Comparison of ENCODE assay signal across 20 mouse cellular contexts in genomic region chr11:117923279-117923678, GRCm38 (mm10). TPM values are rescaled to one million over a fixed set of nuclear protein-coding genes. Genes with fewer than 3 reads are reported as not detected.
DNase-seq lines count a peak whose midpoint lies in the region; ATAC-seq and TF ChIP-seq lines count a peak whose summit lies in the region.
"Had no signal": no experiment of that assay in that cellular context is flagged by ENCODE, and none has a peak within 500 bp of the region (broad histone marks: within the 10 kb centered on the region; RNA-seq: fewer than 3 reads in every experiment).

No protein-coding gene starts in this region.

- peak; percentile 47; the same call in 1 of the 2 replicates for ATAC-seq in heart, postnatal 0 days (ENCODE audit: insufficient read depth, low read depth)
- peak; percentile 50; the same call in 1 of the 2 replicates for ATAC-seq in kidney, postnatal 0 days (replicated peaks; ENCODE audit: low FRiP score, low read depth)
- ATAC-seq: forebrain, embryonic 13.5 days; liver, postnatal 0 days; midbrain, embryonic 15.5 days had no signal

- no peak overlapping the region for H3K27ac ChIP-seq in heart, postnatal 0 days (ENCODE audit: low read depth)
- H3K27ac ChIP-seq in kidney, postnatal 0 days = no peak overlapping the region
- H3K27ac ChIP-seq: embryonic facial prominence, embryonic 13.5 days; forebrain, embryonic 13.5 days; macrophage; midbrain, embryonic 15.5 days; neural tube, embryonic 12.5 days had no signal

- H3K9me3 ChIP-seq in heart, postnatal 0 days (replicated peaks; ENCODE audit: control insufficient read depth, low read length) = no peaks in the 10 kb centered on the region
- H3K9me3 ChIP-seq in kidney, postnatal 0 days (replicated peaks; ENCODE audit: low read length) = no peaks in the 10 kb centered on the region
- no peaks in the 10 kb centered on the region for H3K9me3 ChIP-seq in E14TG2a.4 (ENCODE audit: low read length)
- H3K9me3 ChIP-seq: embryonic facial prominence, embryonic 13.5 days; forebrain, embryonic 13.5 days; midbrain, embryonic 15.5 days; neural tube, embryonic 12.5 days had no signal

- TF ChIP-seq CTCF in heart, postnatal 0 days (IDR thresholded peaks at IDR 0.05; ENCODE audit: low read depth) = no peak
- TF ChIP-seq CTCF in kidney, postnatal 0 days (IDR thresholded peaks at IDR 0.05; ENCODE audit: low read depth) = no peak
- TF ChIP-seq CTCF in E14TG2a.4 (conservative IDR thresholded peaks at IDR 0.05; ENCODE audit: low read length) = no peak
- no peak for TF ChIP-seq CTCF in lung, adult 2 months (IDR thresholded peaks at IDR 0.05; ENCODE audit: insufficient read depth, low read length)

- intact Hi-C loops in gastrocnemius, postnatal 14 days (cut with DNase I; ENCODE audit: low total_unique reads) = no loop called here

- TF ChIP-seq EP300 in heart, postnatal 0 days (IDR thresholded peaks at IDR 0.05; ENCODE audit: low read depth) = no peak

- H3K4me2 ChIP-seq in heart, postnatal 0 days (ENCODE audit: low read depth, low read length) = no peak overlapping the region
- no peak overlapping the region for H3K4me2 ChIP-seq in kidney, postnatal 0 days (ENCODE audit: low read length)
- H3K4me2 ChIP-seq: embryonic facial prominence, embryonic 13.5 days; forebrain, embryonic 13.5 days; midbrain, embryonic 15.5 days; neural tube, embryonic 12.5 days had no signal

- DNase-seq in heart, postnatal 0 days (ENCODE audit: low spot score) = no peak
- DNase-seq in heart, adult 9 months (ENCODE audit: low spot score in 2 of 2) = no peak
- DNase-seq in kidney, postnatal 0 days (ENCODE audit: low spot score) = peak; percentile 79
- DNase-seq in kidney, adult 18-20 months = no peak
- peak; percentile 79 for DNase-seq in gastrocnemius, postnatal 14 days
- DNase-seq in lung, adult 2 months = no peak
- DNase-seq in cerebellum, postnatal 36 days = no peak
- DNase-seq: adrenal gland, adult 2 months; cerebellum, adult 11-12 months; heart, adult 18-20 months; layer of hippocampus, postnatal 36 days; liver, postnatal 0 days; right cerebral cortex, postnatal 14 days; thymus, postnatal 4 days had no signal

- WGBS in heart, postnatal 0 days = 80% methylated on average over 11 of the region's 11 CpGs
- WGBS in kidney, postnatal 0 days = 65% methylated on average over 11 of the region's 11 CpGs
- 81% methylated on average over 11 of the region's 11 CpGs for WGBS in lung, adult 2 months

- H3K4me1 ChIP-seq in heart, postnatal 0 days (ENCODE audit: control insufficient read depth, insufficient read depth) = no peaks in the 10 kb centered on the region
- 0 out of 2 replicates have a peak, but pooled peaks cover 6% of the 10 kb centered on the region for H3K4me1 ChIP-seq in kidney, postnatal 0 days (replicated peaks; ENCODE audit: insufficient read depth, low read length)
- peaks cover 69% of the 10 kb centered on the region for H3K4me1 ChIP-seq in E14TG2a.4 (replicated peaks; ENCODE audit: low read depth, low read length)
- no peaks in the 10 kb centered on the region for H3K4me1 ChIP-seq in lung, adult 2 months (ENCODE audit: control insufficient read depth, insufficient read depth, low read length)
- H3K4me1 ChIP-seq: midbrain, embryonic 15.5 days had no signal

- H3K36me3 ChIP-seq in heart, postnatal 0 days (replicated peaks; ENCODE audit: control insufficient read depth, insufficient read depth, low read length) = no peaks in the 10 kb centered on the region
- no peaks in the 10 kb centered on the region for H3K36me3 ChIP-seq in kidney, postnatal 0 days (ENCODE audit: insufficient read depth, low read length)
- no peaks in the 10 kb centered on the region for H3K36me3 ChIP-seq in E14TG2a.4 (ENCODE audit: insufficient read depth, low read length)
- H3K36me3 ChIP-seq: embryonic facial prominence, embryonic 13.5 days; midbrain, embryonic 15.5 days; neural tube, embryonic 12.5 days had no signal

- no peak overlapping the region for H3K4me3 ChIP-seq in heart, postnatal 0 days (ENCODE audit: low read depth, low read length)
- H3K4me3 ChIP-seq in kidney, postnatal 0 days (replicated peaks; ENCODE audit: low read depth, low read length) = no peak overlapping the region
- H3K4me3 ChIP-seq in E14TG2a.4 (replicated peaks; ENCODE audit: low read length) = peak overlapping the region; percentile 61
- H3K4me3 ChIP-seq in lung, adult 2 months (replicated peaks; ENCODE audit: extremely low read depth, low read depth, low read length) = no peak overlapping the region
- H3K4me3 ChIP-seq: embryonic facial prominence, embryonic 13.5 days; forebrain, embryonic 13.5 days; midbrain, embryonic 15.5 days; neural tube, embryonic 12.5 days had no signal

- TF ChIP-seq POLR2A in lung, adult 2 months (IDR thresholded peaks at IDR 0.05; ENCODE audit: borderline replicate concordance, extremely low read depth, low read depth, low read length) = no peak

- H3K9ac ChIP-seq in heart, postnatal 0 days (replicated peaks; ENCODE audit: low read depth, low read length) = no peak overlapping the region
- H3K9ac ChIP-seq in kidney, postnatal 0 days (ENCODE audit: low read depth, low read length) = no peak overlapping the region
- H3K9ac ChIP-seq: embryonic facial prominence, embryonic 13.5 days; forebrain, embryonic 13.5 days; liver, postnatal 0 days; midbrain, embryonic 15.5 days; neural tube, embryonic 12.5 days had no signal

- H3K27me3 ChIP-seq in heart, postnatal 0 days (ENCODE audit: control insufficient read depth, insufficient read depth, low read length) = no peaks in the 10 kb centered on the region
- H3K27me3 ChIP-seq in kidney, postnatal 0 days (ENCODE audit: insufficient read depth, low read length) = no peaks in the 10 kb centered on the region
- H3K27me3 ChIP-seq in E14TG2a.4 (ENCODE audit: insufficient read depth, low read length) = no peaks in the 10 kb centered on the region
- H3K27me3 ChIP-seq: embryonic facial prominence, embryonic 13.5 days; forebrain, embryonic 13.5 days; midbrain, embryonic 15.5 days; neural tube, embryonic 12.5 days had no signal

RNA-seq across cellular contexts. Expression of gene Socs3, which starts 46.6 kb away (rescaled TPM):
- 5.7 and 13.1 TPM in 2 replicates for total RNA-seq in heart, postnatal 0 days (2014; rRNA removed; ENCODE audit: low replicate concordance)
- polyA plus RNA-seq in heart, postnatal 0 days (2015; fragmentation: Nextera tagmentation; extraction: Ambion mirVana) = 4.0 and 5.1 TPM in 2 replicates
- 11.7 and 14.4 TPM in 2 replicates for polyA plus RNA-seq in kidney, postnatal 0 days (2015; fragmentation: Nextera tagmentation; extraction: Ambion mirVana)
- total RNA-seq in gastrocnemius, postnatal 14 days (2021) = 1 to 10 TPM; 2.9 to 3.7 TPM
- polyA plus RNA-seq in lung, adult 2 months (2012; rRNA removed) = 32.1 and 40.6 TPM in 2 replicates

RNA-seq across cellular contexts. Expression of gene Tha1, which starts 50.0 kb away (rescaled TPM):
- 7.4 and 7.8 TPM in 2 replicates for total RNA-seq in heart, postnatal 0 days (2014; rRNA removed; ENCODE audit: low replicate concordance)
- 9.4 and 9.5 TPM in 2 replicates for polyA plus RNA-seq in heart, postnatal 0 days (2015; fragmentation: Nextera tagmentation; extraction: Ambion mirVana)
- 6.4 and 7.1 TPM in 2 replicates for polyA plus RNA-seq in kidney, postnatal 0 days (2015; fragmentation: Nextera tagmentation; extraction: Ambion mirVana)
- total RNA-seq in gastrocnemius, postnatal 14 days (2021) = 1 to 10 TPM; 5.8 to 7.5 TPM
- polyA plus RNA-seq in lung, adult 2 months (2012; rRNA removed) = 11.7 and 15.5 TPM in 2 replicates

Comparison
In these comparisons a context has a peak if more than half of its experiments do, and no peak if none do; other contexts are left out.
1. DNase-seq: peak in kidney, postnatal 0 days (single experiment) and gastrocnemius, postnatal 14 days (single experiment); none in heart, postnatal 0 days (single experiment), heart, adult 9 months (0 of 2), kidney, adult 18-20 months (single experiment), lung, adult 2 months (single experiment) and cerebellum, postnatal 36 days (0 of 2).